Mouse (Mus musculus) effector memory CD4-positive, alpha-beta T cell, adult 5 months (primary cell): Measurements from ENCODE around the gene Alox5. TPM values are rescaled to one million over a fixed set of nuclear protein-coding genes. Genes with fewer than 3 reads are reported as not detected.

ENCODE experiments used
- polyA plus RNA-seq: library from polyadenylated mRNA; unstranded; fragments of 100-300 nt; shearing (Covaris generic); gene quantifications from one replicate; pipeline ENCODE4 v1.2.1, GENCODE M21; 2017

Gene Alox5
- not detected for polyA plus RNA-seq

GRCm38 (mm10) chr6:116460544-116461283 lies at the start of gene Alox5:
Gene Alox5 (minus strand): TSS chr6:116461178.

GRCm38 (mm10) chr6:116506302-116507003 lies 45.5 kb upstream of the Alox5 start, which contains the start of gene Olfr212:
Gene Olfr212 (plus strand): TSS chr6:116506516.

GRCm38 (mm10) chr6:116488791-116489190 lies 27.8 kb upstream of the Alox5 start, which contains the start of gene Olfr211:
Gene Olfr211 (plus strand): TSS chr6:116489091.

Other genes starting within 250 kb of the Alox5 start
- gene Zfand4, start 197.0 kb downstream of the Alox5 start, polyA plus RNA-seq, result 5.7 TPM
- gene March8, start 123.2 kb downstream of the Alox5 start, polyA plus RNA-seq, result 1.8 TPM
- gene Olfr211, start 27.9 kb upstream of the Alox5 start, polyA plus RNA-seq, result not detected
- gene Olfr212, start 45.3 kb upstream of the Alox5 start, polyA plus RNA-seq, result not detected
- gene Olfr213, start 77.3 kb upstream of the Alox5 start, polyA plus RNA-seq, result not detected
- gene Gm5580, start 90.0 kb upstream of the Alox5 start, polyA plus RNA-seq, result not detected
- gene Olfr214, start 93.1 kb upstream of the Alox5 start, polyA plus RNA-seq, result not detected
- gene Olfr215, start 123.0 kb upstream of the Alox5 start, polyA plus RNA-seq, result not detected
- 9.9 TPM for gene Zfp422, start 167.8 kb upstream of the Alox5 start, polyA plus RNA-seq
- gene Depp1, start 189.4 kb upstream of the Alox5 start, polyA plus RNA-seq, result not detected
- gene Rassf4, start 212.8 kb upstream of the Alox5 start, polyA plus RNA-seq, result 0.06 TPM